Mouse (Mus musculus): ENCODE results near the gene Cttn. TPM values are rescaled to one million over a fixed set of nuclear protein-coding genes. Genes with fewer than 3 reads are reported as not detected.

Gene Cttn
- total RNA-seq (2021) = 100 to 1,000 TPM; 240 to 283 TPM
- polyA plus RNA-seq (2012; rRNA removed) = 102 and 130 TPM in 2 replicates
- long read RNA-seq, transcript Cttn-202 (18 exons, 3,286 nt) = minor isoform, 135 of 390 reads
- long read RNA-seq, transcript Cttn-201 (17 exons, 2,913 nt) = major isoform, 178 of 390 reads
- long read RNA-seq, partial matches to known transcripts = 26 of 390 reads
- long read RNA-seq, other reads (novel, unspliced or antisense) = 51 of 390 reads

DNA sequence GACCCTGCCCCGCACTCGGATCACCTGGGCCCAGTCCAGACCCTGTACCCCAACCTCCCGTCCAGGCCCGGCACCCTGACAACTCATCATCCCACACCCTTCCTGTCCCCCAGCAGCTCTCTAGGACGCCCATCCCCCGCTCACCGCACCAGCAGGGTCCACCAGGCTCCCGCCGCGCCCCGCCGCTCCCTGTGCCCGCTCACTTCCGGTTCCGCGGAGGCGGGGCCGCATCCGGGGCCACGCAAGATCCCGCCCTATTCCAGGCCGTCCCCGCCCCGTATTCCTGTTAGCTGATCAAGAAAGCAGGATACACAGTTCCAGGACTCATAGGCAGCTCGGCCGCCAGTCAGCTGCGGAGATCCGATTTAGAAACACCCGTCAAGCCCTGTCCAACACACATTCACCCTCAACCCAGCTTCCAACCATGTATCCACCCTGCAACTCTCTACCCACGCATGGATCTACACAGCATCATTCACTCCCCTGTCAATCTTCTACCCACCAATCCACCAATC is at the start of gene Cttn:
Cttn (minus strand) TSS at position 465 of the 515 bp plus-strand sequence.
- peak; percentile 95 for DNase-seq

DNA sequence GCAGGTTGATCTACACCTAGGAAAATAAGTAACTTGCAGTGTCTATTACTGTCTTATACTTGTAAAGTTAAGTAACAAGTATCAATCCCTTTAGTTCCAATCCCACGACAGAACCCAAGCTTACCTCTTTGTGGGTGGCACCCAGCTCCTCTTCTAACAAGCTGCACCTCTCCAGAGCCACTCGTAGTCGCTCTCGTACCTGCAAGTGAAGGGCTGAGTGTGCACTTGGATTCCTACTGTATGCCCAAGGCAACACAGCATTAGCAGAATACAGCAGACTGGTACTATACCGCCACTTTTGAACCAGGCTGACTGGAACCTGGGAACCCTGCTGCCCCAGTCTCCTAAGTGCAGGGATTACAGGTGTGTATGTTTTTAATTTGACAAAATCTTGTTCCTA is 49.0 kb upstream of the Cttn start:
- no peak for DNase-seq

DNA sequence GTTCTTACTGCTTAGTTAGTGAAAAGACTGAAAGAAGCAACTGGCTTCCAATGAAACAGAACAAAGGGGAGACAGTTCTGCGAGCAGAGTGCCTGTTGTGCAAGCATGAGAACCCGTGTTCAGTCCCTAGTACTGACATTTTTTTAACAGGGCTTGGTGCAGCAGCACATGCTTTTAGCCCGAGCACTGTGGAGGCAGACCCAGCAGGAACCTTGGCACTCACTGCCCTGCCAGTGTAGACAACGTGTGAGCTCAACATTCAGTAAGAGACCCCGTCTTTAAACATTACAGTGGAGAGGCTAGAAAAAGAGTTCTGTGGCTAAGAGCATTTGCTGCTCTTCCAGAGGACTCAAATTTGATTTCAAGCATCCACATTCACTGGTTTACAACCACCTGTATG is 45.9 kb upstream of the Cttn start:
- DNase-seq = no peak

DNA sequence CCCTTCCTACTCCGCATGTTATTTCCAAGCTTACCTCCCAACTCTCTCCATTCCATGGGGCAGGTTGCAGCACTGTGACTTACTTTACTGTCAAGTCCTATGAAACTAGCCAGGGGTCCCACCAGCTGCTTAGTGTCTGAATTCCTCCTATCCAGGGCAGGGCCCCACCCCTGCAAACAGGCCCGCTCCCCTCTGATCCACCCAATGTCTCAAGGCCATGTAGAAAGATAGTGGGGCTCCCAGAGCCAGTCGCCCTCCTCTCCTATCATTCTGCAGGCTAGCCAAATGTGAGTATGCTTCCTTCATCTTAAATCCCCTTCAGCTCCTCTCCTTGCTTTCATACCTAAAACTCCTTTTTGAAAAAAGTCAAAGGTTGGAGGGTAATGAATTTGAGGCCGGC is 38.3 kb upstream of the Cttn start:
- no peak for DNase-seq

DNA sequence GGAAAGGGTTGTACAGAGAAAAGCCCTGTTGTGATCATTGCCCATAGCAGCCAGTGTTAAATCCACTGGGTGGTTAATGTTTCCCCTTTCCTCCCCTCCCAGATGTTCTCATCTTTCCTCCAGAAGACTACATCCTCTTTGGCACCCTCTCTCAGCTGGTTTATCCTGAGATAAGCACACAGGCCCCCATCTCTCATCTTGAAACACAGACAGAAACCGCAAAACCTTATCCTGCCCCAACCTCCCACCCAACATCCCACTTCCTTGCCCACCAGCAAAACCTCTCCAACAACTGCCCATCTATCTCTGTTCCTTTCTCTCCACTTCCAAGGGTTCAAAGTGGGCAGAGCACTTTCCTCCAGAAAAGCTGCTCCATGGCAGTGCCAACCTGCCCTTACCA is 36.0 kb upstream of the Cttn start:
- no peak for DNase-seq

DNA sequence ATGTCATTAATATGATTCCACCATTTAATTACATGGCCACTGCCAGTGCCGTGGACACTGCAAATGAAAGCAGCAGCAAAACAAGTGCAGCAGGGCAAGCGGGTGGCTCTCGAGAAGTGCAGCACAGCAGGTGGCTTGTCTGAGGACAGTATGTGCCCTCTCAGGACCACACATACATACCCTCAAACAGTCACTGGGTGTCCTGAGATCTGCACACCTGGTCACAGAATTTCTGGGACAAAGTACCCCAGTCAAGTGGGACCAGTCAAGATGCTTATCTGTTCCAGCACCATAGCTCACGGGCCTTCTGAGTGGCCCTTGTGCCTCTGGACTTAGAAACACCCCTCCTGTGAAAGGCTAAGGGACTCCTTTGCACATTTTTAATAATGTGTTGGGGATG is 33.1 kb upstream of the Cttn start:
- DNase-seq = no peak

DNA sequence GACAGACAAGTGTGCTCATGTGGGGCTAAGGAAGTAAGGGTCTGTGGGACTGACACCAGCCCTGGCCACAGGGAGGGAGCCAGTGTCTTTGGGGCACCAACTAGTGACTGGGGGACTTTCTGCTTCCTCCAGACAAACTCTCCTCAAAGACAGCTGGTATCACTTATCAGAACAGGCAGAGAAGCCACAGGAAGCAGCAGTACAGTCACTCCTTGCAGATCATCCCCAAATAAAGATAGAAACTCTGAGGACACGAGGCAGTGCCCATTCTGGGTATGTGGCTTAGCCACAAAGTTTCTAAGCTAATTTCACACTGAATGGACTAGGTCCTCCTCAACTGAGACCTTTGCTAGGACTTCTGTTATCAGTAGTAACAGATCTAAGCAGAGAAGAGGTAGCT is 22.1 kb upstream of the Cttn start:
- DNase-seq = no peak

DNA sequence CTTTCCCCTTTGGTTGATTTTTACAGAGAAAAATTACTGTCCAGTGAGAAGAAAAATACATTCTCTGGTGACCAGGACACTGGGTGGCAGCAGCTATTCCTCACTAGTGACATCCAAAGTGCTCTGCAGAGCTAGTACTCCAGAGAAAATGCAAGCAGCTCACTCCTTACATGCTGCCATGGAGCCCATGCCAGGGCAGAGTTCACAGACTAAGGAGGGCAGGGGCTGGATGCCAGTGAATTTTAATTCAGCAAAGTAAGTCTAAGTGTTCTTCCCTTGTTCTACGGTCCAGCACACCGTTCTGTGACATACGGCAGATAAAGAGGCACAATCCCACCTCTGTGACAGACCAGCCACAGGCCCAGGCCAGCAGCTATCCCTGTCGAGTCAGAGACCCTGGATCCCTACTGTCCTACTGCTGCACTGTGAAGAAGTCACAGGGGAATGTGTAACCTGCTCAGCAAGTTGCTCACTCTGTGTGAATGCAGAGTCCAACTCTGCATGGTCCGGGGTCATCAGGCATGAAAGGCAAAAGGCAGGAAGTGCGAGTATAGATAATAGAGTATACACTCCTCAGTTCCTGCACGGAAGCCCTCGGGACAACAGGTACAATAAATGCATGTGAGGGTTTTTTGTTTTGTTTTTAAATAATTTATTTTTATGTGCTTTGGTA is 19.5 kb upstream of the Cttn start:
- DNase-seq = no peak

DNA sequence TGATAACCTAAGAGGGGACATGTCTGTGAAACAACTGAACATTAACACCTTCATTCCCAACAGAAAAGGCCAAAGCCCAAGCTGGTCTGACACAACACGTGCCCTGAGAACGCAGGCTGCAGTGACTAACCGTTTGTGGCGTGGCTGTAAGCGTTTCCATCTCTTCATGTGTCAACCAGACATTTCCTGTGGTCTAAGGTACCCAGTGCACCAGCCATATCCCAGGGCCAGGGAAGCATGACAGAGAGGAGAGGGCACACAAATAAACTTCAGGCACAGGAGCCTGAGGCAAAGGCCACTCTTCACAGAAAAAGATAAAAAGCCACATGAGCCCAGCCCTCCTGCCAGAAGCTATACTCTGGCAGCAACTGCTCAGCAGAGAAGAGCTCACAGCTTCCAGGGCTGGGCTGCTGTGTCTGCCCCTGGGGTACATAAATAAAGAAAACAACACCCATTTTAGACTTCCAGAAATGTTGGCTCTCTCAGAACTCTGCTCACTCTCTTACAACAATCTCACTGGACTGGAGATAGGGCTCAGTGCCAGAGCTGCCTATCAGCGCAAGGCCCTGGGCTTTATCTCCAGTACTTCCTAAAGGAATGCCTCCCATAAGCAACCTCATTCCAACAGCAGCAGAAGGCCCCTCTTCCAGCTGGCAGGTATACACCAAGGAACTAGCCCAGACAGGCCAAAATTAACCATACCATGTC is 18.4 kb upstream of the Cttn start:
- no peak for DNase-seq

DNA sequence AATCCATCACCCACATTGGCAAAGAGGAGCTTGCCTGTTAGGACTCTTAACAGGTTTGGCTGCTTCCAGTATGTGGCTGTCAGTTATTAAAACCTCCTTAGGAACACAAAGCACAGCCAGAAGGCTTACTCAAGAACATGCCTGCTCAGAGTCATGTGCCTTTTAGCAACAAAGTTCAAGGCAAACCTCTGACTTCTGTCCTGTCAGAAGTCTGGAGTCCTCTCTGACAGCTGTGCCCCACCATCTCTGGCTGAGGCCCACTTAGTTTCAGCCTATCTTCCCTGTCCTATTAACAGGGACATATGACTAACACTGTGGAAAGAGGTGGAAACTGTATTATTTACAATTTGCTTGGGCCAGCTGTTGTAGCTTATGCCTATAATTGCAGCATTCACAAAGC is 9.5 kb upstream of the Cttn start:
- DNase-seq = peak; percentile 45

DNA sequence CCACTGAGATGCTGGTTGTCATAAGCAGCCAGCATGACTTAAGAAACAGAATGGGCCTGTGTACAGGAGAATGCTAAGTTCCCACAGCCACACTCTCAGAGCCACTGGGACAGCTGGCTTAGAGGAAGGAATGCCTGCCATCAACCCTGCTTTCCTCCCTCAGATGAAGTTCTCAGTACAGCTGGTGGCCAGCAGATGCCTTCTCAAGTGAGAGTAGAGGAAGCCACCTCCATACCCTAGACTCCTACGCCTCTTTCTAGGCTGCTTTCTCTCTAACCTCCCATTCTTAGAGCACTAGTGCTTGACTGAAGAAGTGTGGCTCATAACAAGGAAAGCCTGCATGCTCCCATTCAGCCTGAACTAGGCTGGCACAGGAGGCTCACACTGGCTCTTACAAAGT is 8.8 kb upstream of the Cttn start:
- no peak for DNase-seq

DNA sequence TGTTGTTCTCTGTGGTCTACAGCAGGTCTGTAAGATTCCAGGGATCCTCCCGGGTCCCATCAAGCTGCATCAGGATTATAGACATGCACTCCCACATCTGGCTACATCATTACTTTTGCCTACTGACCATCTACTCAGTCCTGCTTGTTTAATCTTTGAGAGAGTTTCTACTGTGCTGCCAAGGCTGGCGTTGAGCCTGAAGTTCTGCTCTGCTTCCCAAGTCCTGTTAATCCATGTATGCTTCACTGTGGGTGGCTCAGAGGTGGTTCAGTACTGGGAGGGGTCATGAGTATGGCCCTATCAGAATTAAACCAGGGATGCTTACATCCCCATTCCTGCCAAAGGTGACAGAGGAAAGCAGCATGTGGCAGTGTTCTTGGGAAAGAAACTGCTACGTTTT is 4.9 kb upstream of the Cttn start:
- DNase-seq = no peak

DNA sequence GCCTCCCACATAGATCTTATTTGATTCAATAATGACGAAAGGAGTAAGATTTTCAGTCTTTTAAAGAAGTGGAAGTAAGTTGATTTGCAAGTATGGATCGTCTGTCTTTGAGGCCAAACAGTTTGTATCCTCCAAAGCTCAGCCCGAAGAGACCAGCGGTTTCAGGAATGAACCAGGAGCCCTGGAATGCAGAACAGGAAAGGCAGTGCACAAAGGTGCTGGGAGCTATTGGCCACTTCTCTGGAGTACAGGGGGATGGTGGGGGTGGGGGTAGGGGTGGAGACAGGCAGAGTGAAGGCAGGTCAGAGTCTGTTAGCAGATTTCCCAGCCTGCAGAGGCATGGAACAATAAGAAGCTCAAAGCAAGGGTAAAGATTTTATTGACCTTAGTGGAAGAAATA is 2.7 kb upstream of the Cttn start:
- no peak for DNase-seq

DNA sequence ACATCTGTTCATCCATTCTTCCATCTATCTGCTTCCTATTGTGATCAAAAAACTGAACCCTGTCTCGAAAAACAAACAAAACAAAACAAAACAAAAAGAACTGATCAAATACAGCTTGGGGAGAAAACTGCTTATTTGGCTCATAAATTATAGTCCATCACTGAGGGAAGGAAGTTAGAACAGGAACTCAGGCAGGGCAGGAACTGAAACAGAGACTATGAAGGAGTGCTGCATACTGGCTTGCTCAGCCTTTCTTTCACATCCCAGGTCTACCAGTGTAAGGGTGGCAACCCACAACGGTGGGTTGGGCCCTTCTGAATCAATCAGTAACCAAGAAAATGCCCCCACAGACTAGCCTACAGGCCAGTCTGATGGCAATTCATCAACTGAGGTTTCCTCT is 294 bp upstream of the Cttn start:
- DNase-seq = no peak

DNA sequence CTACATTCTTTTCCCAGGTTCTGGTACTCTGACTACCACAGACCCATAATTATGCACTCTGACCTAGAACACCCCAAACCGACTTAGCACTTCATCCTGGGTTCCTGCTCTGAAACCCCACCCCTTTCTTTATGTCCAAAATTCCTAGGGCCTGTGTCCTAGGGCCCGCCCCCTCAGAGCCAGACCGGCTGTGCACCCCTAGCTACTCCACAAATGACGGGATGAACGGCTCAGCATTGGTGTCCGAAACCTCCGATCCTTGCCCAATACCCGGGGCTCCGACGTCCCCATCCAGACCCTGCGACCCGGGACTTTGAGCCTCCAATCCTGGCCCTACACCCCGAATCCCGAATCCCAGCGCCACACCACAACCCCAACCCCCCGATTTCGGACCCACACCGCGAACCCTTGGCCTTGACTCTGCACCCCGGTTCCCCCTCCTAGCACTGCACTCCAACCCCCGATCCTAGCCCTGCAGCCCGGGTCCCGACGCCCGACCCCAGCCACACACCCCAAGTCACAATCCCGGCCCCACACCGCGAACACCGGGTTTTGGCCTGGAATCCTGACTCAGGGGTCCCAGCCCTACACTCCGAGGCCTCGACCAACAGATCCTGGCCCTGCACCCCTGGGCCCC is 783 bp downstream of the Cttn start:
- DNase-seq = peak; percentile 34

DNA sequence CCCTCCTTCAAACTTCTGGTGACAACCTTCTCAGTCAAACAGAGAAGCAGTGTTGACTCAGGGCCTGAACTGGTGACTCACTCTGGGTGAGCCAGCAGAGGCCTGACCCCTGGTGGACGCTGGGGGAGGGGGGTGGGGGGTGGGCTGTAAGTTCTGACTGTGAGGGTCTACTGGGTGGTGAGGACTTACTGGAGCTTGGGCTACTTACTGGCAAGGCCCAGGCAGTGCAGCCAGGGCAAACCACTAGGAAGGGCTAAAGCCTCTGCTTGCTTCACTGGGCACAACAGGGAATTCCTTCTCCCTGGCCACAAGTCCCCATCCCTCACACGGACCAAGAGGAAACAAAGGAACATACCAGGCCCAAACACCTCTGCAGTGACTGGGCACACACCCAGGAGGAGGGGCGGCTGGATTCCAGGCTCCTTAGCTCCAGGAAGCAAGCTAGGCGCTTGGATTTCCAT is 1.6 kb downstream of the Cttn start:
- DNase-seq = peak; percentile 77

DNA sequence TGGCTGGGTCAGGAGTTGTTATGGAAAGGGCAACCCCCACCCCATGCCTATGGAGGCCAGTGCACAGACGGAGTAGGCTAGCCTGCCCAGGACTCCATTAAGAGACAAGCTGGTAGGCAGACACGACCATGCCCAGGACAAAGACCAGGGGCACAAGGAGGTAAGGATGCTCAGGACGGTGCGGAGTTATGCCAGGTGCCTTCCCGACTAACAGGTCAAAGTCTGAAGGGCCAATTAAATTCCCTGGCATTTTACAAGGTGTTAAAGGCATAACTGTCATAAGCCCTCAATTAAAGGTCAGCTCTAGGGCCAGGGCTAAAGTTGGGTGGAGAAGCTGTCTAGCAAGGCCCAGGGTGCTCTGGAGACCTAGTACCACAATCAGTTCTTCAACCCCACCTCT is 2.1 kb downstream of the Cttn start:
- DNase-seq = no peak

DNA sequence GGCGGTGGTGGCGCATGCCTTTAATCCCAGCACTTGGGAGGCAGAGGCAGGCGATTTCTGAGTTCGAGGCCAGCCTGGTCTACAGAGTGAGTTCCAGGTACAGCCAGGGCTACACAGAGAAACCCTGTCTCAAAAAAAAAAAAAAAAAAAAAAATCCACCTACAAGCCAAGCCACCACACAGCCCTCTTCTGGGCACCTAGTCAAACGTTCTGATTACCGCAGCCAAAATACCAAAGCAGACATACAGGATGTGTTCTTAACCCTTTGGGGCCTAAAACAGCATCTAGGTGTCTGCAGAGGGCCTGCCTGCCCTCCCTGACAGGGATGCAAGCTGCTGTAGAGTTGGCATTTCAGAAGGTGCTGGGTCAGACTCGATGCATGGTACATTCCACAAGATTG is 8.2 kb downstream of the Cttn start:
- DNase-seq = no peak

DNA sequence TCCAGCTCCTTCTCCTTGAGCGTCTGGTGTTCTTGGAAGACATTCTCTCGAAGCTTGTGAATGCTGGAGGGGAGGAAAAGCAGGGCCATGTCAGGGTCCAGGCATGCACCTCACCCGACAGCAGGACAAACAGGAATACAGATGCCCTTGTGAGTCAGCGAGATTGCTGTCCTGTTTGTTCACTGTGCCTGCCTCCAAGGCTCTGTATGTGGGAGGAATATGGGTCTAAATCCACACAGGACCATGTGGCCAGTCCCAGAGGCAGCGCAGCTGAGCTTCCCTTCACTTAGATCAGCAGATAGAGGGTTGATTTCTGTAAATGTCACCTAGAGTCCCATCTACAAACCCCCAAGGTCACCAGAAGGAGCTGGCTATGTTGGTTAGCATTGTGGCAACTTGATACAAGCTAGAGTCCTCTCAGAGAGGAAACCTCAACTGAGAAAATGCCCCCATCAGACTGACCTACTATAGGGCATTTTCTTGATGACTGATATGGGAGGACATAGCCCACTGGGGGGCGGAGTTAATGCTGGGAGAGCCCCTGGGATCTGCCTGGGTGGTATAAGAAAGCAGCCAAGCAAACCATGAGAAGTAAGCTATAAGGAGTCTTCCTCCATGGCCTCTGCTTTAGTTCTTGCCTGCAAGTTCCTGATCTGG is 9.4 kb downstream of the Cttn start:
- DNase-seq = peak; percentile 66

DNA sequence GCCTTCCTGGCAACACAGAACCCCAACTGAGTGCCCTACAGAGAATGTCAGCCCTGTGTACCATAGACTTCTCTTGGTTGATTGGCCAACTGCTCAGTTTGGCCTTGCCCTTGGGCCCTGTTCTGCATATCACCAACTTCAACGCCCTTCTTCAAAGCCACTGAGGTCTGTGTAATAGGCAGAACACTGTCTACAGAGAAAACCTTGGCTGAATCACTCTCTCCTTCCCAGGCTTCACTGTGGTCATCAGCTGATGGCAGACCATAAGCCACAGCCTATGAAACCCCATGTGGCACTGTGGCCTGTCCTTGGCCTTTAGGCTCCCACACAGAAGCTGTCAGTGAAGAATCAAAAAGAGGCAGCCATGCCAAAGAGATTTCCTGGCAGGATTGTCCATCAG is 11.9 kb downstream of the Cttn start:
- DNase-seq = peak; percentile 86

DNA sequence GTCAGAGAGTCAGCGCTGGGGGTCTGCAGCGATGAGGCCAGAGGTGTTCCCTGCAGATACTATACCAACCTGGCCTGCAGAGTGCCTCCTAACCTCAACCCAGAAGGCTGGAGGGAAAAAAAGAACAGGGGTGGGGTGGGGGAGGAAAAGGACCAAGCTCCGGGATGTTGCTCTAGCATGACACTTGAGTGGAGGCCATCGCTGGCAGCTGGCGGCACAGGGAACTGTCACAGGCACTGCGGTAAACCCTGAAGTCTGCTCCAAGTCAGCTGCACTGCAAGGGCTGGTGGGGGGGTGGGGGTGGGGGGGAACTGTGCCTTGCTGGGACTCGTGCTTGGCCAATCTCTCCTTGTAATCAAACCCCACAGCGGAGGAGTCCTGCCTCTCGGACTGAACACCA is 20.1 kb downstream of the Cttn start:
- DNase-seq = no peak
